Mouse (Mus musculus) erythroblast, embryonic 14.5 days (primary cell): Measurements from ENCODE around the gene Mrc2.

ENCODE experiments used
- GATA1 ChIP-seq: IDR thresholded peaks from 2 replicates; pipeline ENCODE4 v1.6.1; 2012; ENCODE audit warnings: low read length, inconsistent platforms, mixed read lengths
- TAL1 ChIP-seq: IDR thresholded peaks from 3 replicates; pipeline ENCODE4 v1.6.1; 2012; ENCODE audit warnings: low read length, inconsistent platforms, mixed read lengths

GRCm38 (mm10) chr11:105329962-105330361 lies 37.5 kb downstream of the Mrc2 start:
- TF ChIP-seq TAL1 (no peak), GATA1 (no peak)
